Mouse (Mus musculus): ENCODE results near the gene Rab8a. TPM values are rescaled to one million over a fixed set of nuclear protein-coding genes. Genes with fewer than 3 reads are reported as not detected.

Gene Rab8a
- polyA plus RNA-seq, 1 experiment from 2014 or later: 103 TPM

GRCm38 (mm10) chr8:72218781-72219540, 58.0 kb downstream of the Rab8a start:
- peak overlapping the region; percentile 69 for H3K4me2 ChIP-seq (replicated peaks)
- ATAC-seq (replicated peaks): 0 out of 2 replicates have a peak, but pooled peaks have one; percentile 23
- no peak overlapping the region; the same call in 1 of the 2 replicates for H3K9ac ChIP-seq (replicated peaks)
- H3K36me3 ChIP-seq: peaks cover 24% of the 10 kb centered on the region
- WGBS: 80% methylated on average over 10 of the region's 10 CpGs
- H3K4me3 ChIP-seq: peak overlapping the region; percentile 69
- peaks cover 20% of the 10 kb centered on the region for H3K4me1 ChIP-seq
- no peaks in the 10 kb centered on the region for H3K9me3 ChIP-seq
- H3K27me3 ChIP-seq: peaks cover 8% of the 10 kb centered on the region; the same call in 1 of the 2 replicates
- no peak overlapping the region for H3K27ac ChIP-seq (replicated peaks)

GRCm38 (mm10) chr8:72219541-72220363, 58.8 kb downstream of the Rab8a start, which contains the start of gene Fam32a:
Gene Fam32a, plus strand, starts transcription at chr8:72219730.
- ATAC-seq (replicated peaks): peak; percentile 98
- peaks cover 8% of the 10 kb centered on the region; the same call in 1 of the 2 replicates for H3K27me3 ChIP-seq

GRCm38 (mm10) chr8:72220758-72221157, 59.8 kb downstream of the Rab8a start:
- Histone ChIP-seq H3K9ac (replicated peaks) (no peak overlapping the region), H3K36me3 (peaks cover 26% of the 10 kb centered on the region), H3K4me2 (replicated peaks) (peak overlapping the region; percentile 69), H3K4me3 (peak overlapping the region; percentile 69), H3K27me3 (peaks cover 8% of the 10 kb centered on the region; the same call in 1 of the 2 replicates), H3K4me1 (peaks cover 20% of the 10 kb centered on the region), H3K27ac (replicated peaks) (no peak overlapping the region), H3K9me3 (no peaks in the 10 kb centered on the region)
- no peak for ATAC-seq (replicated peaks)
- 78% methylated on average over 4 of the region's 4 CpGs for WGBS

More at GRCm38 (mm10) chr8:72219541-72220363, 58.8 kb downstream of the Rab8a start, which contains the start of gene Fam32a:
- Histone ChIP-seq H3K4me1 (peaks cover 20% of the 10 kb centered on the region), H3K9me3 (no peaks in the 10 kb centered on the region), H3K36me3 (peaks cover 26% of the 10 kb centered on the region), H3K4me2 (replicated peaks) (peak within 1 kb of the TSS; percentile 69), H3K27ac (replicated peaks) (peak within 1 kb of the TSS; percentile 71), H3K4me3 (peak within 1 kb of the TSS; percentile 69), H3K9ac (replicated peaks) (peak within 1 kb of the TSS; percentile 65)
- 18% methylated on average over 39 of the region's 39 CpGs for WGBS

GRCm38 (mm10) chr8:72222656-72223055, 61.7 kb downstream of the Rab8a start:
- no peak overlapping the region for H3K4me2 ChIP-seq (replicated peaks)
- H3K9me3 ChIP-seq: no peaks in the 10 kb centered on the region
- ATAC-seq (replicated peaks): no peak
- no peak overlapping the region for H3K9ac ChIP-seq (replicated peaks)
- no peak overlapping the region for H3K4me3 ChIP-seq
- peaks cover 8% of the 10 kb centered on the region; the same call in 1 of the 2 replicates for H3K27me3 ChIP-seq
- 93% methylated on average over 5 of the region's 5 CpGs for WGBS
- peaks cover 20% of the 10 kb centered on the region for H3K4me1 ChIP-seq
- H3K27ac ChIP-seq (replicated peaks): no peak overlapping the region
- H3K36me3 ChIP-seq: peaks cover 26% of the 10 kb centered on the region

Other genes with a start within 250 kb of the Rab8a start
- 20.5 and 21.8 TPM in 2 replicates for gene Zfp961, start 210.2 kb upstream of the Rab8a start, polyA plus RNA-seq (2015; fragmentation: Nextera tagmentation; extraction: Ambion mirVana)
- 1.2 TPM in 1 of 2 replicates, not detected in the other for gene Cyp4f18, start 151.6 kb upstream of the Rab8a start, polyA plus RNA-seq (2015; fragmentation: Nextera tagmentation; extraction: Ambion mirVana)
- not detected in 2 replicates for gene Olfr372, start 120.0 kb upstream of the Rab8a start, polyA plus RNA-seq (2015; fragmentation: Nextera tagmentation; extraction: Ambion mirVana)
- gene Olfr373, start 78.0 kb upstream of the Rab8a start, polyA plus RNA-seq (2015; fragmentation: Nextera tagmentation; extraction: Ambion mirVana): not detected in 2 replicates
- gene Olfr374, start 54.2 kb upstream of the Rab8a start, polyA plus RNA-seq (2015; fragmentation: Nextera tagmentation; extraction: Ambion mirVana): not detected in 2 replicates
- 221 TPM in 2 replicates for gene Tpm4, start 26.2 kb upstream of the Rab8a start, polyA plus RNA-seq (2015; fragmentation: Nextera tagmentation; extraction: Ambion mirVana)
- not detected in 2 replicates for gene Hsh2d, start 28.4 kb downstream of the Rab8a start, polyA plus RNA-seq (2015; fragmentation: Nextera tagmentation; extraction: Ambion mirVana)
- not detected in 2 replicates for gene Cib3, start 51.6 kb downstream of the Rab8a start, polyA plus RNA-seq (2015; fragmentation: Nextera tagmentation; extraction: Ambion mirVana)
- gene Gm11034, start 52.4 kb downstream of the Rab8a start, polyA plus RNA-seq (2015; fragmentation: Nextera tagmentation; extraction: Ambion mirVana): not detected in 2 replicates
- gene Fam32a, start 58.5 kb downstream of the Rab8a start, polyA plus RNA-seq (2015; fragmentation: Nextera tagmentation; extraction: Ambion mirVana): 116 and 117 TPM in 2 replicates
- 248 and 252 TPM in 2 replicates for gene Ap1m1, start 78.8 kb downstream of the Rab8a start, polyA plus RNA-seq (2015; fragmentation: Nextera tagmentation; extraction: Ambion mirVana)
- 23.0 and 23.1 TPM in 2 replicates for gene Gm10282, start 144.1 kb downstream of the Rab8a start, polyA plus RNA-seq (2015; fragmentation: Nextera tagmentation; extraction: Ambion mirVana)
- 4.0 and 4.1 TPM in 2 replicates for gene Klf2, start 157.8 kb downstream of the Rab8a start, polyA plus RNA-seq (2015; fragmentation: Nextera tagmentation; extraction: Ambion mirVana)